Mouse (Mus musculus) retina, postnatal 1 day (tissue): ENCODE results near the gene Hoxd8.
A peak's percentile ranks its signal among the peaks of the same experiment; 100 is the strongest.

Source experiments
- DNase-seq: peaks from one replicate; pipeline ENCODE4 v3.0.0-alpha.2; 2012

The Hoxd8 gene

DNA sequence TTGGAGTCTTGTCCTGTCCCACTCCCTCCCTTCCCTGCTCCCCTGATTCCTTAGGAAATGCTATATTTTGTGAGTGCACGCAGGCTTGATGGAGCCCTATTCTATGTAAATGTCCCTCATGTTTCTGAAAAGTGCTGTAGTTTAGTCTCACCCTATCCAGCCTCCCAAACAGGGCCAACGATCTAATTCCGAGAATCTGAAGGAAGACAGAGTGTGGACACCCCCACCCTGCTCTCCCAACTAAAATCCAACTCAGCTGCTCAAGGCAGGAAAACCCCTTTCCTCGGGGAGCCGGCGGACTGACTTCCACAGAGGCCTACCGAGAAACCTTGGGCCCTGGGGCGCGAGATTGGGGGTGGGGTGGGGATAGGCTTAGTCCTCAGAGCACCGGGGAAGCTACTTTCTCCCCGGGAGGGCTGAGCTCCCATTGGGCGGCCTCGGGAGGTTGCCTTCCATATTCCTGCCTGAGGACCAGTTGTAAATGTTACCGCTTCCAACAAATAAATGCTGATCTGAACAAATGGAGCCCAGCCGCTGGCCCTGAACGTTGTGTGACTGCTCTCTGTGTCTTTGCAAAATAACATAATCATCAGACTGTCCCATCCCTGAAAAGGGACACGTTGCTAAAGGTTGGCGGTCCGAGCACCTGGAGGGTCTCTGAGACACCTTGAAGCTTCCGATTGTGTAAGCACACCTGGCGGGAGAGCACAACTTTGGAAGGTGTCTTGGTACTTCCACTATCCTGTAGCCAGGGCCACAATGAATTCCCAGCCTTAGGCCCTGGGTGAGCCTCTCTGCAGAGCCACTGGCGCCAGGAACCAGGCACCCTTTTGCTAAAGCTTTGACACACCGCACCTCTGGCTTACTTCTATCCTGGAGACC lies 4.5 kb upstream of the Hoxd8 start:
- DNase-seq: no peak

DNA sequence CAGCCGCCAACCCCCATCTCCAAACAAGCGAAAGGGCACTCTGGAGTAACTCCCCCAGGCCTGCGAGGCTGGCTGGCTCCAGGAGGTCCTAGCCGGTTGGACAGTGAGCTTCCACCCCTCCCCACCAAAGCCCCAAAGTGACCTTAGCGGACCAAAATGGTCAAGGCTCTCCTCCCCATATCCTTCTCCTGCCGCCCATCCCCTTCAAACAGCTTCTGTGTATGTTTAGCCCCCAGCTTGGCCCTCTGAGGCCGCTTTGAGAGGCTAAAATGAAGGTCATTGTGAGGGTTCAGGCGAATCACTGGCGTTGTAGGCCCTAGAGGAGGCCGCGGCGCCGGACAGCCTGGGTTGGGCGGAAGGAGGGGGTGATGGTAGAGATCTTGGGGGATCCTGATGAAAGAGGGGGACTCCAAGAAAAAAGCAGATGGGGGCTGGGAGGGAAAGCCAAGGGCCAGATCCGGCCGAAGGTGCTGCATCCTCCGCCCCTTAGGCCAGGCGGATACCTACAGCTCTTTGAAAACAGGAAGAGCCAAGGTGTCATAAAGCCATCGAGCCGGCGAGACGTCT lies 3.8 kb upstream of the Hoxd8 start:
- no peak for DNase-seq

DNA sequence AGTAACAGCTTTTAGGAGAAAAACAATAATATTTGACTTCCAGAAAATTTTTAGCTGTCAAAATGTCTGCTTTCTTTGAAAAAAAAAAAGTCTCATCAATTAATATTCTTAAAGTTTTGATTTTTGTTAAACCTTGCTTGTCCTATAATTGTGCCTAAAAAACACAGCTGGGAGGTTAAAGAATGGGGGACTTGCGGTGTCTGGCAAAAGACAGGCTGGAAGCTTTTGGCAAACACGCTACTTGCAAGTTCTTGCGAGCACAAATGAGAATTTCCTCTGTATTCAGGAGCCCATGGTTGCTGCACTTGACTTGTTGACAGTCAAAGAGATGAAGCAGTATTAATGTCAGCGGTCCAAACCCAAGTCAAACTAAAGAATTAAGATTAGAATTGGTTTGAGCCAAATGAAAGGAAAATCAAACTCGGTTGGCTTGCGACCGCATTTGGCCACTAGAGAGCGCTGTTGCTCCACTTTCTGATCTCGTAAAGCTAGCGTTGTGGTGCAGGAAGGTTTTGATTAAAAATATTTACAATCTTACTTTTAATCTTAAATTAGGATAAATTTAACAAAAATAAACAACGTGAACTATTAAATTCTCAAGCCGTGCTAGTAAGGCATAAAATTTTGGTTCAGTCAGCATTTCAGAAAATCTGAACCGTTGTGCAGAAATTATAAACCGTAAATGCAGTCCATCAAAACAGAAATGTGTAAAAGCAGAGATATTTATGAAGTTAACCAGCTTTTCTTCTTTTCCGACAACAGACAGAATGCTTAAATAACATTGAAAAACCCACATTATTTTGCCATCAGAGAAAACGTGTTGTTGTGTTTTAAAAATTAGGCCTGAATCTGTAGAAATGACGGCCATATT lies 2.2 kb upstream of the Hoxd8 start:
- peak; percentile 82 for DNase-seq

DNA sequence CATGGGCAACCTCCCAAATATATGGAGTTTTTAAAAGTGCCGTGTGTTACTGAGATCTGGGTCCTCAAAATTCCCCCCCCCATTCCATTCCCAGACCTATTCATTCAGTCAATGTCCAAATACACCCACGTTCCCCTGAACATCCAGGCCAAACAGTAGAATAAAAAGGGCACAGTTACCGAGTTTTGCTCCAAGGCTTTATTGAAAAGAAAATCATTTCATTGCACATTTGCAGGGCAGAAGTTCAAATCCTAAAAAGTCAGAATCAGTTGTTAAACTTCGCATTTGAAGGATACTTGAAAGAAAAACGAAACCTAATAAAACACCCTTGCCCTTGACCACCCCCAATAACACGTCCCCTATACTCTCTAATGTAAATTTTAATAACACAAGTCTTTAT lies 1.6 kb upstream of the Hoxd8 start:
- no peak for DNase-seq

DNA sequence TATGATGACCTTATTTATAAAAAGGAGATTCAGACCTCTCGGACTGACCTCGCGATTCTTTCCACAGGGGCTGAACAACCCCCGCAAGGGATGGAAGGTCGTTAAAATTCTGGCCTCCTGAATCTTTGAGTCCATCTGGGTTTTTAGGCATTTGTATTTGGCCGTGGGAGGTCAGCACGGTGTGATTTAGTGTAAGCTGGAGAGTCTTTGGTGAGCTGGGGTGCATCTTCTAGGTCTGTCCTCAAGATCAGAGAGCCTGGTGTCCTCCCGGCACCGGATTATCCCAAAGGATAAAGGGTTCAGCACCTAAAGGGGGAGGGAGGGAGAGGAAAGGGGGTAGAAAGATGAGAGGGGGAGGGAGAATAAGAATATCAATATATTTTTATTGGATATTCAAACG lies 1.1 kb upstream of the Hoxd8 start:
- DNase-seq: no peak

DNA sequence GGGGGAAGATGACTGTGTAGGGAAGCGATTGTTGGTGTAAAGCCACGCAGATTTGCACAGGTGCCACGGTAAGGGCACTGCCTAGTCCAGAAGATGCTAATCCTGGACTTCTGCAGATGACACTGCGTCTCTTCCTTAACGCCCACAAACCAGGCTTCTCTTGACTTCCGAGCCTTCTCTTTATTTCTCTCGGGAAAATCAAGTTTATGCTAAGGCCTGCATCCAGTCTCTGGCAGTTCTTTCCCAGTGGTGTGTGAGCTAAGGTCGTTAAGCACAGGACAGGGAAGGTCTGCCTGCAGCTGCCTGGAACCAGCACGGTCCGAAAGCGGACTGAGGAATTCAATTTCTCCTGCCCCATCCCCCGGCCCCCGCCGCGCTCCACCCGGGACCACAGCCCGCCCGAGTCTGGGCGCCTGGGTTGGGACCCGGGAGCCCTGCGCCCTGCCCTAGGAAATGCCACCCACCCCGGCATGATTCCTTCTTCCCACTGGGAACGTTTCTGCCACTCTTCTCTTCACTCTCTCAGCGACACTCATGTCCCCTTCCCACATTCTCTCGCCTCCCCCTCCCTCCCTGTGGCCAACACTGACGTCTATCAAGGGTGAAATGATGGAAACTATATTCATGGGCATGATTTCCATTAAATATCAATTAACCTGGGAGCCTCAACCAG lies 559 bp upstream of the Hoxd8 start:
- DNase-seq: no peak

DNA sequence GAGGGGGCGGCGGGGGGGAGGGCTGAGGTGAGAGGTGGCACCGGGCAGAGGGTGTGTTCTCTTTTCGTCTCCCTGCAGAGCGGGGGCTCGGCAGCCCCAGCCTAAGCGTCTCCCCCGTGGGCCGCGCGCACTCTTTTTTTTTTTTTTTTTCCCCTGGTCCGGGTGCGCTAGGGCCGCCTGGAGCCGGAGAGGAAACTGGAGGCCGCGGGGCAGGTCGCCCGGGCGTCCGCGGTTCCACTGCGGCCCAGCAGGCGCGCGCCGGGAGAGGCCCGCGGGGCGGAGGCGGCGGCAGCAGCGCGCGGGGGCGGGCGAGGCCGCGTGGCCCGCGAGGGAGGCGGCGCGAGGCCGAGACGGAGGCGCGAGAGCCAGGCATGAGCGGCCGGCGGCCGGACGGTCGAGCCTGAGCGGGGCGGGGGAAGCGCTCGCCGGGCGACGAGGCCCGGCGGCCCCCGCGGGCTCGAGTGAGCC lies 618 bp downstream of the Hoxd8 start:
- DNase-seq: no peak

DNA sequence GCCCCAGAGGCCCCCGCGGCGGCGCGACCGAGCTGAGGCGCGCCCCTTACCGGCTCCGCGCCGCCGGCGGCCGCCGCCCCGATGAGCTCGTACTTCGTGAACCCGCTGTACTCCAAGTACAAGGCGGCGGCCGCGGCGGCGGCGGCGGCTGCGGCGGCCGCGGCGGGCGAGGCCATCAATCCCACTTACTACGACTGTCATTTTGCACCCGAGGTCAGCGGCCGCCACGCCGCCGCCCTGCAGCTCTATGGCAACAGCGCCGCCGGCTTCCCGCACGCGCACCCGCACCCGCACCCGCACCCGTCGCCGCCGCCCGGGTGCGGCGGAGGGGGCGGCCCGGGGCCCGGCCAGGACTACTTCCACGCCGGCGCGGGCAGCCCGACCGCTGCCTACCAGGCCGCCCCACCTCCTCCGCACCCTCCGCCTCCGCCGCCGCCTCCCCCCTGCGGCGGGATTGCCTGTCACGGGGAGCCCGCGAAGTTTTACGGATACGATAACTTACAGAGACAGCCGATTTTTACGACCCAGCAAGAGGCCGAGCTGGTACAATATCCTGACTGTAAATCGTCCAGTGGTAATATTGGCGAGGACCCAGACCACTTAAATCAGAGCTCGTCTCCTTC lies 1.2 kb downstream of the Hoxd8 start:
- DNase-seq: no peak

DNA sequence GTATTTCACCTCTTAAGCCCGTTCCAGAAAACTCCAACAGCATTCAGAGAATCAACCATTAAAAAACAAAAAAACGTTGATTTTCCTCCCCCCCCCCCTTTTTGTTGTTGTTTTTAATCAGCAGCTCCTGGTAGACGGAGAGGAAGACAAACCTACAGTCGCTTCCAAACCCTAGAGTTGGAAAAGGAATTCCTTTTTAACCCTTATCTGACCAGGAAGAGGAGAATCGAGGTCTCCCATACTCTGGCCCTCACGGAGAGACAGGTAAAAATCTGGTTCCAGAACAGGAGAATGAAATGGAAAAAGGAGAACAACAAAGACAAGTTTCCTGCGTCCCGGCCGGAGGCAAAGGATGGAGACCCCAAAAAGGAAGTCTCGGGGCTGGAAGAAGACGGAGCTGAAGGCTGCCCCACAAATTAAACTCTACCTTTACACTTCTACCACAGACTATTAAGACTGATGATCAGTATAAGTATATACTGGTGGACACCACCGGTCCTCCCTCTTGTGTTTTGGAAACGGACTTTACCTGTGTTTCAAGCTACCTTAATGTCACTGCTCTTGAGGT lies 2.1 kb downstream of the Hoxd8 start:
- no peak for DNase-seq

DNA sequence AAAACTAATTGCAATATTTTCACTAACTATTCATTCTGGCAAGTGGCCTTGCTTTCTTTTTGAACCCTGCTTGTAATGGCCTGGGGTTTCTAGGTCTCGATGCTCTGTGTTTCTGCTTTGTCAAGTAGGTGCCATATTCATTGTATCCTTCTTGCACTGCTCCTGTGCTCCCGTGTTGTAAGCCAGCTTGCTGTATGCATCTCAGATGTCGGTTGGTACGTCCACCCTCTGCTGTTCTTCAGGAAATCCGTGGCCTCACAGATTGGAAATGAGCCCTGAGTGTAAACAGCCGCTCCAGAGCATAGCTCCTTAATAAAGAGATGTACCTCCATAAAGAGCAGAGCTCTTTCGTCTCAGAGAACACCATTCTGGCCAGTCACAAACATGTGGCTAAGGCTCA lies 3.2 kb downstream of the Hoxd8 start:
- DNase-seq: no peak

DNA sequence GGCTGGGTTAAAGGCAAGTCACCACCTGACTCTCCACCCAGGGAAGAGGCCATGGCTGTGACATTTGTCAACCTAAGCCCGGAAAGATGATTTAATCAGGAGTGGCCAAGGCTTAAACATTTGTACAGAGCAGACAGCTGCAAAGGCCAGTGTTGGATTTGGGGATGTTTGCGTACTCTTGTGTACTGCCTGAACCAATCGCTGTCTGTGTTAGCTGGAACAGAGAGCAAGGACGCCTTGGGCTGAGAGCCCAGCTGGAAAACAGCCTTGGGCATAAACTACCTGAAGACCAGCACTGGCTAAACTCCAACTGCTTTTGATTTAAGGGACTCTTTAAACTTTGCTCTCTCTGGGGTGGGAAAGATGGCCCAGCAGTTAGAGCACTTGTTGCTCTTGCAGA lies 4.3 kb downstream of the Hoxd8 start:
- DNase-seq: no peak

DNA sequence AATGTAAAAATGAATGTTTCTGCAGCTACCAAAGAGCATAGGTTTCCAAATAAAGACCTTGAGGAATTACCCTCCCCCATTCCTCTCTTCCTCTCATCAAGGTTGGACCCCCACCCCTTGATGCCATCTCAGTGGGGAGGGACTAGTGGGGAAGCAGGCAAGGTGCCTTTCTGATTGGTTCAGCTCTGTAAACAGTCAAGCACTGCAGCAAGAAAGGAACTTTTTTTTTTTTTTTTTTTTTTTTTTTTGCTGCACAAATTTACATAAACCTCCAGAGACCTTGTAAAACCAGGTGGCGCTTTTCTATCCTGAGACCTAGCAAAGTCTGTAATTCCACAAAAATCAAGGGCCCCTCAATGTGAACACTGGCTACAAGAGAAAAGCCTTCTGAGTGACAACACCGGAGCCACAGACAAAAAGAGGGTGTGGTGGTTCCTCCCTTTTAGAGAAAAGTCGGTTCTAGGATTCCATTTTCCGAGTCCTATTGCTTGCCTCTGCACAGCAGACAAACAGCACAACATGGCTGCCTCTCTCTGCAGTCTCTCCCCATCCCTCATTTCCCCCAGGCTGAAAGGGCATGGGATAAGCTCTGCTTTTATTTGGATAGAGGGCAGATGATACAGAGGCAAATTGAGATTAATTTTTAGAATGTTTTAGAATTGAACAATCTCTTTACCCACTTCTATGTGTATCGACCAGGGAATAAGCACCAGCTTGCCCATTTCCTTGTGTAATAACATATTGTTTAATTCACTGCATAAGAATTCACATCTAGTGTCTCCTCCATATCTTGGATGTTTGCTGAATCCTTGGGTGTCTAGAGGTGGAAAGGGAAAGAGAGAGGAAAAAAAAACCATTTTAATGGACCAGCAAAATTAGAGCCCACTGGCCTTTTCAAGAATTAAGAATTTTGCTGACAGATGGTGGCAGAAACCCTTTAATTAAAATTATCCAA lies 5.3 kb downstream of the Hoxd8 start:
- DNase-seq: no peak

DNA sequence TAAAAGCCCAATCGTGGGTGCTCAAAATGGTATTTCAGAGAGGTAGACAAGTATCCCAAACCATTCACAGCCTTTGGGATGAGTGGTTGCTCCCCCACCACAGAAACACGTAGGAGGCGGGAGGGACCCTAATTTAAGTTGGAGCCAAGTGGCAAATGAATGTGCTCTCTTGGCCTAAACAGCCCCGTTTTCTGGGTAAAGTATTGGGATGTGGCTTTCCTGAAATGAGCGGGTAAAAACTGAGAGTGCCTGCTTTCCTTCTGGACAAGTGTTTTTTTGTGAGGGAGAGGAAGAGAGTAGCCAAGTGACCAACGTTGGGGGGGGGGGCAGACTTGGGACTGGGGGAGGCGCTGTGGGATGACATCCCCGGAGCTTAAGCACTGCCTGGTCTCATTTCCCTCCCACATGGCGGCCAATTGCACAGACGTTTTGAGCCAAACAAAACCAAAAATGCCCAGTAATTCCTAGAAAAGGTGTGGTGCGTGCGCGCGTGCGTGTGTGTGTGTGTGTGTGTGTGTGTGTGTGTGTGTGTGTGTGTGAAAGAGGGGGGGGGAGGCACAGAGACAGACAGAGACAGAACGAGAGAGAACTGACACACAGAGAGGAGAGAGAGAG lies 6.6 kb downstream of the Hoxd8 start:
- no peak for DNase-seq

DNA sequence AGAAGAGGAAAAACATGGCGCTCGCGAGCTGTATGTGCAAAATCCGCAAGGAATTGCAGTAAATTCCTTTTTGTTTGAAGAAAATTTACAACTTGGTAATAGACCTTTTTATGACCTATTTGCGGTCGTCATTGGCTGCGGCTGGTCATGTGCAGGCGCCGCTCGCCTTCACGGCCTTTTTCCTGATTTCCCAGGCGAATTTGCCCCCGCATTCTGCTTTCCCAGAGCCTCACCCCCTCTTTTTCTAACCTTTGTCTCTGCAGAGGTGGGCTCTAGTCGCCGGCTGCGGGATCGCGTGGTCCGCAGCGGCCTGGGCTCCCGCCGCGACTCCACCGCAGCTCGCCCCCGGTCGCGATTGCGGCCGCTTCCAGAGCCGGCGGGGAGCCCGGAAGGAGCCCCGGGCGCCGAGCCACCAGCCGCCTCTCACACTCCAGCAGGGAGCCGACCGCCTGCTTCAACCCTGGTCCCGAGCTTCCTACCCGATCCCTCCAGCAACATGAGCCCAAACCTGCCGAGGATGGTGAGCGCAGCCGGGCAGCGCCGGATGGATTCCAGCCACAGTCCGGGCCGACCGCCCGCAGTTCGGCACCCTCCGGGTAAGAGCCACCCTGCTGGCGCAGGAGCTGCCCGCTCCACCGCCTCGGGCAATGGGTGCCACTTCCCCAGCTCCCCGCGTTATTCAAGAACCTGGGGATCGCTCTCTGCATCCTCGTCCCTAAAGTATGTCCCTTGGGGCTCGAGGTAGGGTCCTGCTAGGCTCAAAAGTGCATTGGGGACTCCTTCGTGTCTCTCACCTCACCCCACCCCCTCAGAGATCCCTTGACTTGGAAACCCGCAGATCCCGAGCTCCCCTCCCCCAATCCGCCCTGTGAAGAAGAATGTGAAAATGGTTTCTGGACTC lies 7.6 kb downstream of the Hoxd8 start, which contains the start of the genes Hoxd3 and Hoxd4:
Gene Hoxd3 (plus strand): TSS at position 207 of the 901 bp plus-strand sequence.
Gene Hoxd4 (plus strand): TSS at position 209 of the 901 bp plus-strand sequence.
- no peak for DNase-seq

DNA sequence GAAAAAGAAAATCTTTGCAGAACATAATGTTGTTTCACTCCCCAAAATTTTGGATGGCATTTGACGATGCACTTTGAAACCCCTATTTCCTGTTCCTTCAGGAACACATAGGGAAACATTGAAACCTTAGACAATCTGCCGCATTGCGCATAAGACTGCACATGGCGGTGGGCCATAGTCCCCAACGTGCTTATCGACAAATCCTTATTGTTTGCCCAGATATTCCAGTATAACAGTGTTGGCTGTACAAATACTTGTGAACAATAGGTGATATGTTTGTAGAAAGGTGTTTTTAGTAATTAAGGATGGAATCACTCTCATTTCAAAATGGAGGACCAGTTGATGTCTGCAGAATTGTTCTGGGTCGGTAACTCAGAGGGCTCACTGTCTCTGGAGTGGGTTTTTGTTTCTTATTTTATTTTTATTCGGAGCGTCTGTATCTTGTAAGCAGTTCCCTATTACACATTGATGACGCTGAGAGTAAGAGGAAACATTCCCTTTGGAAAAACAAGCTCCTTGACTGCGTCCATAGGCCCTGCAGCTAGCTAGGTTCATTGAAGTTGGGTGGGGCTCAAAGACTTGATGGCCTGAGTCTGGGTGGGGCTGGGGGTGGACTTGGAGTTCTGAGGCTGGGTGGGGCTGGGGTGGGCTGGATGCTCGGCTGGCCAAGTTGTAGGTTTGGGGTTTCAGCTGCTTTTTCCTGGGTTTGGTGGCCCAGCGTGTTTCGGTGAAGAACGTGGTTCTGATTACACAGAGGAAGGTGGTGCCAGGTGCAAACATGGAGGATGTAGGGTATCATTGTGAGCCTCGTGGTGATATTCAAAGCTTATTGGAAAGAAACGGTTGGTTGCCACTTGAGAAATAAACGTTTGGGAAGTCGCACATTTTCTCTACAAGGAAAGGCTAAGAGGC lies 9.1 kb downstream of the Hoxd8 start:
- no peak for DNase-seq

DNA sequence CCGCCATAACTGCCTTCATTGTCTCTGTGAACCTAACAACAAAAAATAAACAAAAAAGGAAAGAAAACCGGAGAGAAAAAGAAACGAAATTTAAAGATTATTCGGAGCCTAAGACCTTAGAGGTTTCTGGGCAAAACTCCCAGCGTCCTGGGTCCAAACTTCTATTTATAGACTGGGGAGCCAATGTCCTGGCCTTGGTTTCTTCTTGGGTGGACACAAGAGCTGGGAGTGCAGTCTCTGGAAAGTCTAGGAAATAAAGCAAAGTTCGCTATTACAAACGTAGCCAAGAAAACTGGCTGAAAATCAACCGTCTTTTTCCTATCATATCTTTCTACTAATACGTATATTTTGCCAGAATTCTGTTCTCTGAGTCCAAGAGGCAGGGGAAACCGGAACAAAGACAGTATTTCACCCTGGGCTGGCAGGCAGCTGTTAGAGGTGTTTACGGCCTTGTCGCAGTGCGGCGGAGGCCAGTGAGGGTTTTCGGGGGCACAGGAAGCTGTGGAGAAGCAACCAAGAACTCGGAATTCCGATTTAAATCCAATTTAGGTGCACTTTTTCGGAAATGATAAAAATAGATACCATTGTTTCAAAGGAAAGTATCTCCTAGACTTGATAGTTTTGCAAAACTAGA lies 9.9 kb downstream of the Hoxd8 start:
- no peak for DNase-seq

DNA sequence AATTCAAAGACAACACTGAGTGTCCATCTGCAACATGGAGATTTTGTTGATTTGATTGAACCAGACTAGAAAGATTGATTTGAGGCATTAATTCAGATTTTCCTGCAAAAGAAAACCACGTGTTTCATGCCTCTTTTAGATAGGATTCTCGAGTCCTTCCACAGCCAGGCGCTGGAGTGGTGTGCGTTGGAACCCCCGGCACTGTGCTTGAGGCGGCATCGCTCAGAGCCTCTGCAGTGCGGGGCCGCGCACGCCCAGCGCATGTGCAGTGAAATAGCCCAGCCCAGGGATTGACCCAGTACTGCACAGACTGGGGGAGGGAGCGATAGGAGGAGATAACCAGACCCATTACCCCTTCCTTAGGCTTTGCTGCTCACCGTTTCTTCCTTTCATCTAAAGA lies 10.5 kb downstream of the Hoxd8 start:
- DNase-seq: no peak
